Mouse (Mus musculus) neutrophil, adult 5-6 weeks (primary cell): ENCODE results near the gene Golga2. TPM values are rescaled to one million over a fixed set of nuclear protein-coding genes. Genes with fewer than 3 reads are reported as not detected.
"Not testable (repeated sequence)": the region's sequence is repeated elsewhere in the genome, so short reads cannot be mapped to it uniquely, and the experiment has no call there.

Experiments used
- ATAC-seq: fragments of 151-379, 151-347 bp; 2 replicates; pipeline ENCODE4 v1.8.0; 2017; ENCODE audit warnings: mild to moderate bottlenecking, moderate TSS enrichment; ENCODE audit not compliant: insufficient number of reproducible peaks, poor library complexity, low FRiP score, severe bottlenecking; ENCODE audit errors: extremely low read depth
- total RNA-seq: library from RNA; stranded (forward); fragments of 200-1000 nt; gene quantifications from 2 replicates; pipeline ENCODE4 v1.2.3, GENCODE M21; 2017

Golga2 gene
- total RNA-seq, 1 experiment from 2014 or later: 88.5 TPM

DNA sequence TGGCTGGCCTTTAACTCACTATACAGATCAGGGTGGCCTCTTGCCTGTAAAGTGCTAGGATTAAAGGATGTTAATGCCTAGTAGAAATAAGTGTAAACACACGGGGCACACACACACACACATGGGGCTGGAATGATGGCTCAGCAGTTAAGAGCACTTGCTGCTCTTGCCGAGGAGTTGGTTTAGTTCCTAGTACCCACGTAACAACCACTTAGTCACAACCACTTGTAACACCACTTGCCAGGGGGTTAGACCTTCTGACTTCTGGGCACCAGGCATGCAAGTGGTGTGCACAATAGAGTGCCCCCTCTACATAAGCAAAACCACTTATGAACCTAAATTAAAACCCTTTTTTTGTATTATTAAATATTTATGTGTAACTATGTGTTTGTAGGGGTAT, 3.2 kb upstream of the Golga2 start:
- no peak for ATAC-seq

DNA sequence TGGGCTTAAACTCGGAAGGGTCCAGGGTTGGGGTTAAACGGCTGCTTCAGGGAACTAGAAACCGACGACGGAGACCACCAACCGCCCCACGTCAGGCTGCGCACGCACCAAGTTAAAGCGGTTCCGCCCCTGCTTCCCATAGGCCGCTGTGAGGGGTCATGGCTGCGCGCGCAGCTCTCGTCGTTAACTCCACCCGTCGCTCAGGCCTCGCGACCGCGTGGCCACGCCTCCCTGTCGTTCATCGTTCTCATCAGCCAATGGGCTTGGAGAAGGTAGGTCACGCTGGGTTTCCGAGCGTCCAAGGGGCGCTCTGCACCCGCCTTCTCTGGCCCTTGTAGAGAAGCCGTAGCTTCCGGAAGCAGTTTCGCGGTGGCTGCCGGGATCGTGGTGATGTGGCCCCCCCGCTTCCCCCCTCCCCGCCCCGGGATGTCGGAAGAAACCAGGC, 761 bp downstream of the Golga2 start, which contains the start of gene Swi5:
Gene Swi5, minus strand, starts transcription at position 153 of the 445 bp plus-strand sequence.
- ATAC-seq: peak; percentile 98

DNA sequence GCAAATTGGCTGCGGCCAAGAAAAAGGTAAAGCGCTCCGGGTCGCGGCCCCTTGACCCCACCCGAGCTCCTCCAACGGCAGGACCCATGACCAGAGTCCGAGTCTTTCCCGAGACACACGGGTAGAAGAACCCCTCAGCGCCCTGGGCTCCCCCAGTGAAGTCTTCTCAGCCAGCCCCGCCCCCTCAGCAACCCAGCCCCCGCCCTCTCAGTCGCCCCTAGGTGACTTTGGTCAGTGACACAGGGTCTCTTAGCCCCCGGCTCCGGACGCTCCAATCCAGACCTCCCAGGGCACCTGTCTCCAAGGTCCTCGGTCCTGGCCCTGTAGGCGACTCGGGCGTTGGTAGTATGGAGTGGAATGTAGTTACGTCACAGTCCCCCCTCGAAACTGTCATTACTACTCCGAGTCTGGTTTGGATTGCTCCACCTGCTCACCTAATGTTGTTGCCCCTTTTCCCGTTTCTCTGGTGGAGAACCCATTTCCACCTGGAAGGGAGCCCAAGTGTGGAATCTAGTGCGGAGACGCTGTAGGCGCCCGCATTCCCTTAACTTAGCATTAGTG, 1.3 kb downstream of the Golga2 start:
- no peak for ATAC-seq

DNA sequence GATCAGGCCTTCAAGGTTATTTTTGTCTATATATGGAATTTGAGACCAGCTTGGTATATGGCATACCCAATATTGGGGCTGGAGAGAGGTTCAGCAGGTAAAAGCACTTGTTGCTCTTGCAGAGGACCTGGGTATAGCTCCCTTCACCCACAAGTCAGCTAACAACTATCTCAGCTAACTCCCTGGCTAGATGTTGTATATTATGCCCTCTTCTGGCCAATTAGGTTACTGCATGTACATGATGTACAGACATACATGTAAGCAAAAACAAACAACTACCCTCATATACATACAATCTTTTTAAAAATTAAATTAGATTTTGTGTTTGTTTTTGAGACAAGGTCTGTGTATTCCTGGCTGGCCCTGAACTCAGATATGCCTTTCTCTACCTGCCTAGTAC, 2.4 kb downstream of the Golga2 start:
- ATAC-seq: peak; percentile 35; the same call in 1 of the 2 replicates

DNA sequence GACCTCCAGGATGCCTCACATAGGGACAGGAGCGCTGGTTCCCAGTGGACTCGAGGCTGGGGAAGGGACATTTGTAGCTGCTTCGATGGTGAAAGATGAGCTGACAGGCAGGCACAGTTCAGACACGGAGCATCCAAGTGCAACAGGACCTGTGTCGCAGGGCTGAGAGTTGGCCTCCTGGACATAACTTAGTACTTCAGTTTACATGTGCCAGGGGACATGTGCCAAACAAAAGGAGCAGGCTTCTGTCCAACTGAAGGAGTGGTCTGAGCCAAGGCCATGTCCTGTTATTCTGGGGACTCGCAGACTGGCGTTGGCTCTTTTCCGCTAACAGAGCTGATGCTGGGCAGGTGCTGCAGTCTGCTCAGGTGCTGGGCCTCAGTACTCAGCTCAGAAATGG, 7.2 kb downstream of the Golga2 start:
- no peak for ATAC-seq

DNA sequence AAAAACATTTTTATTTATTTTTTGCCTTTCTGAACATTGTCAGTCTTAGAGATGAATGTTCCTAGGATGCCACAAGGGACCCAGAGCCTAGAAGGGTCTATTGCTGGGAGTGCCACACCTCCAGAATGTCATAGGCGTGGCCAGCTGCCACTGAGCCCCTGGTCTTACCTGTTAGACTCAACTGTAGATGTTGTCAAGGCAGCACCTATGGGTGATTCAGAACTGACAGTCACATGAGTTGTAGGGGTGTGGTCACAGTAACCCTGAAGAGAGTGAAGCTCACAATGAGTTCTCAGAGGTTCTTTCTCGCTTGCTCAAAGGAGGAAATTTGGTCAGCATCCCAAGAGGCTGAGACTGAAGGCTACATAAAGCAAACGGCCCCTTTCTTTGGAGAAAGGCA, 8.1 kb downstream of the Golga2 start:
- no peak for ATAC-seq

DNA sequence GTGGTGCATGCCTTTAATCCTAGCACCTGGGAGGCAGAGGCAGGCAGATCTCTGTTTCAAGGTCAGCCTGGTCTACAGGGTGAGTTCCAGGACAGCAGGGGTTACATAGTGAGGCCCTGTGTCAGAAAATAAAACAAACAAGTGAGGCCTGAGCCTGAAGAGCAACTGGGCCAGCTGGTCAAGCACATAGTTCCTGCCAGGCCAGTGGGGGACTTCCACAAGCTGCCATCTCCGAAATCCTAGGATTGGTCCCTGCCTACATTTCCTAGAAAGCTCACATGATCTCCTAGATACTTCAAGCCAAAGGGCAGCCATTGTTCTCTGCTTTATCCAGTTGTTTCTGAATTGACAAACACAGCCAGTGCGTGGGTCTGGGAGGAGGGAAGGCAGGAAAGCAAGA, 8.7 kb downstream of the Golga2 start:
- ATAC-seq: not testable (repeated sequence)

DNA sequence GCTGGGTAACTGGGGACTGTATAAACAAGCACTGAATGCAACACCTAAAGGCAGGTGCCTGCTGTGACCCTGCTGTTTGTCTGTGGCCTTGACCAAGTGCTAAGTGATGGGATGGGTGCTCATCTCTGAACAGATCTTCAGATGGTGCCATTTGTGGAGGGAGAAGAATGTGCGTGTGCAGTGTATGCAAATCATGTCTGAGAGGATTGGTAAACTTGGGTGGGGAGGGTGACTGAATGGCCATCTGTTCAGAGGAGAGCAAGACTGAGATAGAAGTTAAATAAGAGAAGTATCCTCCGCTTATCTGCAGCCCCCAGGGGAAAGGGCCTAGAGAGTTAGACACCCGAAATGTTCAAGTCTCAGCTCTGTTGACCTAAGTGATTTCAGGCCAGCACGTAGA, 12.3 kb downstream of the Golga2 start:
- ATAC-seq: no peak

DNA sequence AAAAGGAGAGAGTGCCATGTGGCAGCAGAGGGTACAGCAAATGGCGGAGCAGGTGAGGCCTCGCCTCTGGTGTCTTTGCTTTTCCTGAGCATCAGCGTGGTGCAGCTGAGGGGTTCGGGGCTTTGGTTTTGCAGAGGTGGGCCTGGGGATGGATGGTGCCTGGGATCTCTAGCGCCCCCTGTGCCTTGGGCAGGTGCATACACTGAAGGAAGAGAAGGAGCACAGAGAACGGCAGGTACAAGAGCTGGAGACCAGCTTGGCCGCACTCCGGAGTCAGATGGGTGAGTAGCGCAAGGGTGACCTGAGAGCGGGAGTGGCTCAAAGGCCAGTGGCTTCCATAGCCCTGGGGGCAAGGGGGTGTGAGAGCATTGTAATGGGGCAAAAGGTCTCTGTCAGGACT, 15.8 kb downstream of the Golga2 start:
- ATAC-seq: no peak

DNA sequence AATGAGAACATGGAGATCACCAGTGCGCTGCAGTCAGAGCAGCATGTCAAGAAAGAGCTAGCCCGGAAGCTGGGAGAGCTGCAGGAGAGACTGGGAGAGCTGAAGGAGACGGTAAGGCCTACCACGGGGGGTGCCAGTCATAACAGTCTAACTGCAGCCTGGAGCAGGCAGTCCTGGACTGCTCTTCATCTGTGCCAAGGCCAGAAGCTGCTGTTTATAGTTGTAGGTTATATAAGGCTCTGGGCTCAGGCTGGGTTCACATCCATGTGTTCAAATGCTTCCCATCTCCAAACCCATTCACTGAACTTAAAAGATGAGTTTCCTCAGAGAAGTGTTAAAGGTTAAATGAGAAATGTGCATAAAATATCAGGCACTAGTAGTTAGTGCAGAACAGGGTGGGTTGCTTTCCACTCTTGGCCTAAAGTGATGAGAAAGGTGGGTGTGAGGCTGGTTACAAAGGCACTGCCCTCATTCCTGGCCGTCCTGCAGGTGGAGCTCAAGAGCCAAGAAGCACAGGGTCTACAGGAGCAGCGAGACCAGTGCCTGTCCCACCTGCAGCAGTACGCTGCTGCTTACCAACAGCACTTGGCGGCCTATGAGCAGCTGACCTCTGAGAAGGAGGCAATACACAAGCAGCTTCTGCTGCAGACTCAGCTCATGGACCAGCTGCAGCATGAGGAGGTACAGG, 17.1 kb downstream of the Golga2 start:
- 0 out of 2 replicates have a peak, but pooled peaks have one; percentile 13 for ATAC-seq

DNA sequence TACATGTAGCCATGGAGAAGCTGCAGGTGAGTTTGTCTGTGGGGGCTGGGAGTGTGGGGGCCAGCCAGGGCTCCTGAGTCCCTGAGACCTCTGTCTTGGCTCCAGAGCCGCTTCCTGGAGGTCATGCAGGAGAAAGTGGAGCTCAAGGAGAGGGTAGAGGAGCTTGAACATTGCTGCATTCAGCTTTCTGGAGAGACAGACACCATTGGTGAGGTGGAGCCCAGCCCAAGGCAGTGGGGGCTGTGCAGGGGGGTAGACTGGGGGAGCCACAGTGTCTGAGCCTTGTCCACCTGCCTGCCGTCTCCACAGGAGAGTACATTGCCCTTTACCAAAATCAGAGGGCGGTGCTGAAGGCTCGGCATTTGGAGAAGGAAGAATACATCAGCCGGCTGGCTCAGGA, 18.5 kb downstream of the Golga2 start:
- ATAC-seq: no peak

DNA sequence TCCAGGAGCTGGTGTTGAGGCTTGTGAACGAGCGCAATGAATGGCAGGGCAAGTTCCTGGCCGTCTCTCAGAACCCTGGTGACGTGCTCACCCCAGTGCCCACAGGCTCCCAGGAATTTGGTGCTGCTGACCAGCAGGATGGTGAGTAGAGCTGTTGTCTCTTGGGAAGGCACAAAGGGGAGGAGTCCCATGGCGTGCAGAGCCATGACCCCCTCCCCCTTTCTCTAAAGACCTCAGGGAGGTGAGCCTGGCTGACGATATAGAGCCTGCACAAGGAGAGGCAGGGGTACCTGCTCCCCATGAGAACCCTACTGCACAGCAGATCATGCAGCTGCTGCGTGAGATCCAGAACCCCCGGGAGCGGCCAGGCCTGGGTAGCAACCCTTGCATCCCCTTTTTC, 19.0 kb downstream of the Golga2 start:
- no peak for ATAC-seq

DNA sequence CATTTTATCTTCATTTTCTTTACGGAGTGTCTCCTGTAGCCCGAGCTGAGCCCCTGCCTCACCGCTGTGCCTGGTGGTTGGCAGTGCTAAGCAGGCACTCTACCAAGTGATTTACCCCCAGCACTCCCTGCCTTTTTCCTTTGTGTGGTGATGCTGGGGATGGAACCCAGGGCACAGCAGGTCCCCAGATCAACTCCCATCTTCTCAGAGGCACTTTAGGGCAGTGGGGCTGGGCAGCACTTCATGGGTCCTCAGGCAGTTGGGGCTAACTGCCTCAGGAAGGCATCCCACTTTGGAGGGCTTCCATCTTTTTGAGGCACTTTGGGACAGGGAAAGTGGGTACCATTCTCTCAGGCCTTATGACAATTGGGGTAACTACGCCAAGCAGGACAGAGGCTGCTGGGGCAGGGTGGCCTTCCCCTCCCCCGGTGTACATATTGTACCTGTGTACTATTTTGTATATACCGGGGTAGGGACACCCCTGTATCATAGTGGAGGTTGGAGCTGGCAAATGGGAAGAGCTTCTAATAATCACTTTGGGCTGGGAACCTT, 20.1 kb downstream of the Golga2 start:
- no peak for ATAC-seq

DNA sequence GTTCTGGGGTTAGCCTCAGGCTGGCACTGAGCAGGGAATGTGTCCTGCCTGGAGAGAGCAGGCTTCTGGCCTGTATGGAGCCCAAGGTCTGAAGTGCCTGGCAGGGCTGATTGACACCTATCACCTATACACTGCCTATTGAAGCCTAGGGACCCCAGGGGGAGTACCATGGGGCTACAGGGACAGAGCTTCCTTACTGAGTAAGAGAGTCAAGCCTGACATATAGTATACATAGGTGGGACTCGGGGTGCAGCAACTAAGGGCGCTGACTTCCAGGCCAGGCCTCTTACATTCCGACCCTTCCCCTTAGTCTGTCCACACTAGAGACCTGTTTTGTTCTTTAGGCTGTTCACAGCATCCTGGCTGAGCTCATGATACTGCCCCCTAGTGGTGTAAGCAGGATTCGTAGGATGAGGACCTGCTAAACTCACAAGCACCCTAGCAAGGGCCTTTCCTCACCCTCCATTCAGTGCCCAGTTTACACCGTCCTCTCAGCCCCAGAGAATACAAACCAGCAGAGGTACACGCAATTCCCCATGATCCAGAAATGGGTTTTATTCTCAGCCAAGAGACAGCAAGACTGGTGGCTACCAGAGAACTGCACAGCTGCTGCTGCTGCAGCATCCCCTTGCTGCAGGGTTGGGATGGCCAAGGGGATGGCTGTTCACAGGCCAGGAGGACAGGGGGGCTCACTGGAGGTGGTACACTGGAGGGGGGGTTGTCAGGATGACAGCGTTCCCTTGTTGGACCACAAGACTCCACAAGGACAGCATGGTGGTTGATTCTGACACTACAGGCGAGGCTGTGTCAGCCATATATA, 21.0 kb downstream of the Golga2 start:
- ATAC-seq: no peak

DNA sequence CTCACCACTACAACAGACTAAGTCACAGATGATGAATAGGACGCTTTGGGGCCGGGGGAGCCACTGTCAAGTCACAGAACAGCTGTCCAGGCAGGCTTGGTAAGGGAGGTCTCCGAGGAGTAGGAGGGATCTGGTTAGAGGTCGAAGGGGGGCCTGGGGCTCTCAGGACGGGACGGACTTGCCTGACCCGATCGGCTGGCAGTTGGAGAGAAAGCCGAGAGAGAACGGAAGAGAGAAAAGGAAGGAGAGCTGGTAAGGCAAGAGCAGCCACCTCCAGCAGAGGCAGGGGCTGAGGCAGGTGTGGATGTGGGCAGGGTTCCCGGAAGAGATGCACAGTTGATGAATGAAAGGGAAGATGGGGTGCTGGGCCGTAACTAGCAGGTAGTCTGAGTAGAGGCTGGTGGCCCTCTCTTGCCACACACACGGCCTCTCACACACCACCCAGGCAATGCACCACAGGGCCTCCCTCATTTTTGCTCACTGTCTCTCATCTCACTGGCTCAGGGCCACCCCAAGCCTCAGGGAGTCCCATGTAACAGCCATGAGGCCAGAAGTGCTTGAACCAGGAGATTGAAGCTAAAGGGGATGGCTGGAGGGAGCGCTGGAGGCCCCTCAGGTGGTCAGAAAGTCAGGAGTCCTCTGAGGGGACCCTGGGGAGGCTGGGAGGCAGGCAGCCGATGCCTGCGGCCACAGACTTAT, 21.8 kb downstream of the Golga2 start:
- ATAC-seq: no peak

DNA sequence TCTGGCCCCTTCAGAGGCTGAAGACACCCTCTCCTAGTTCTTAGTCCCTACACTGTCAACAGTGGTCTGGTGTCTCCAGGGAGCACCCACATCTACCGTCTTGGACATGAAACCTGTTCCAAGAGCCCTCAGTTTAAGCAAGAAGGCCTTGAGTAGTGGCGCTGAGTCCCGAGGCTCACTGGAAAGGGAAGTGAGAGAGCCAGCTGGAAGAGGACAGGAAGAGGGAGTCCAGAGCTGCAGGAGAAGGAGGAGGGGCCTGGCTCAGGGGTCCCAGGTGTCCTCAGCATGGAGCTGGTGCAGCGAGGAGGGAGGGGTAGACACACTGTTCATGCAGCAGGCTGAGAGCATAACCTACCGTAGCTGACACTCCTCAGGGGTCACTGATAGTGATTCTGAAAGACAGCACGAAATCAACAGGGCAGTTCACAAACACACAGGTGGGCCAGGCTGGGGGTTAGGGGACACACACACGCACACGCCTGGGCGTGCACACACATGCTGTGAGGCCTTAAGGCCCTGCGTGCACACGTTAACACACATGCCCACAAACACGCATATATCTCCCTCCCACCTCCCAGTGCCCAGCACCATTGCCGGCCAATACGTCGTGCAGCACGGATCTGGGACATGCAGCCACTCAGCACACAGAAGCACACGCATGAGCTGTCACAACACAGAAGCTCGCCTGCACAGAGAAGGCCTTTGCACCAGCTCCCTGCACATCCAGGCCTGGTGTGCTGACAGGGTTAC, 23.1 kb downstream of the Golga2 start:
- no peak for ATAC-seq

DNA sequence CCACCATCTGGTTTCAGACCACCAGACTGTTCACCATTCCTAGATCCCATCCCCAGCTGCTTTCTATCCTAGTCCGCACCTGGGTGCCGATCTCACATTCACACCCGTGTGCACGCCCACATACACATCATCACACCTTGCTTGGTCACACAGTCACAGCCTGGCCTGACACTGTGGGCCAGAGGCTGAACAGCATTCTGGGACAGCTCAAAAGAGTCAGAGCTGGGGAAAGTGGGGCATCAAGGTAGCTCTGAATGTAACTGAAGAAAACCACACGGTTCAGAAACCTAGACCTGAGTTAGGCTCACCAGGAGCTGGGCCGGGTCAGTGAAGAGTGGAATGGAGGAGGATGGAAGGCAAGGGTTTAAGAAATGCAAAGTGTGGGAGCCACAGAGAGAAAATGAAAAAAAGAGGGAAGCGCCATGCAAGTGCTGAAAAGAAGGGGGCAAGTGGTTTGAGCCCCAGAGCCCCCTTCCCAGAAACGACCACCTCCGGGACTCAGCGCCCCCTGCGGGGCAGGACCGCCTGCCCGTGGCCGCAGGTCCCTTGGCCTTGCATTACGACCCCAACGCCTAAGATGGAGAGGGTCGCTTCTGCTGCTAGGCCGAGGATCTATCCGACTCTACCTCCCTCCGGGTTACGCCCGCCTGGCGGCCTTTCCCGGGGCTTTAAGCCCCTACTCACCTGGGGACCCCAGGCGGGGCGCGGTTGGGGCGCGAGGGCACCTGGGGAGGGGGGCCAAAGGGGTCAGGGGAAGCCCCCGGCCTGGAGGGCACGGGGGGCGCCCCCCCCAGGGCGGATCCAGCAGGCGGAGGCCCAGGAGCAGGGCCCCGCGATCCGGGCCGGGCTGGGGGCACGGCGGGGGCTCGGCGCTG, 24.5 kb downstream of the Golga2 start:
- ATAC-seq: no peak
